Mouse (Mus musculus): ENCODE measurements around the gene Mydgf. TPM values are rescaled to one million over a fixed set of nuclear protein-coding genes. Genes with fewer than 3 reads are reported as not detected.

Mydgf gene
- polyA plus RNA-seq, 1 experiment from 2014 or later: 109 TPM

- peaks cover 26% of the 10 kb centered on the region for H3K27me3 ChIP-seq (ENCODE audit: insufficient read depth, low read length)
- WGBS: 78% methylated on average over 7 of the region's 7 CpGs
- no peak for ATAC-seq (ENCODE audit: low FRiP score, low TSS enrichment)
- H3K4me1 ChIP-seq (ENCODE audit: insufficient read depth, low read length): peaks cover 31% of the 10 kb centered on the region
- no peak overlapping the region for H3K27ac ChIP-seq (ENCODE audit: low read length)
- H3K4me3 ChIP-seq (ENCODE audit: low read length): no peak overlapping the region
- H3K4me2 ChIP-seq (replicated peaks; ENCODE audit: low read depth, low read length): no peak overlapping the region
- no peak overlapping the region for H3K9ac ChIP-seq (replicated peaks; ENCODE audit: low read length)
- no peaks in the 10 kb centered on the region for H3K9me3 ChIP-seq (ENCODE audit: low read length)
- no peaks in the 10 kb centered on the region for H3K36me3 ChIP-seq (ENCODE audit: insufficient read depth, low read length)
Measured at GRCm38 (mm10) chr17:56136558-56136957, 47.2 kb downstream of the Mydgf start.

DNA sequence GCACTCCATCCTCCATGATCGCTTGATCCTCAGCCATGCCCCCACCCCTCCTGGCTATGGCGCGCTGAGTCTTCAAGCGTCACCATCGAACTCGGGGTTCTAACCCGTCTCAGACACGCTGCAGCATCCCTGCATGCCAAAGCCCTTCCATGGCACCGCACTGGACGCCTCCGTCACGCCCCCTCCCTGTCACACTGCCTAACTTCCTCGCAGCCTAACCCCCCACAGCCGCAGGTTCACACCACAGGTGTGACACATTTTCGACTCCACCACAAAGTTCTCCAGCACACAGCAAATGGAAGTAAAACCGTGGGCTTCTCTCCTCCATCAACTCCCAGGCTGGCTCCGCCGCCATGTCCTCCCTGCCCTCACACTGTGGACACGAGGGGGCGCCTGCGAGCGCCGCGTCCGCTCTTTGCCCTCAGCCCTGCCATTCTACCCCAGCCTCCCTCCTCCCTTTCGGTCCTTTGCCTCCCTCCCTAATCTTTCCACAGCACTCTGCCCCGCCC, 49.2 kb downstream of the Mydgf start:
- H3K9me3 ChIP-seq (ENCODE audit: low read length): no peaks in the 10 kb centered on the region
- H3K9ac ChIP-seq (replicated peaks; ENCODE audit: low read length): peak overlapping the region; percentile 46
- H3K4me1 ChIP-seq (ENCODE audit: insufficient read depth, low read length): peaks cover 24% of the 10 kb centered on the region
- H3K4me2 ChIP-seq (replicated peaks; ENCODE audit: low read depth, low read length): peak overlapping the region; percentile 59
- 0 out of 2 replicates have a peak, but pooled peaks have one; percentile 7 for ATAC-seq (ENCODE audit: low FRiP score, low TSS enrichment)
- 3% methylated on average over 27 of the region's 27 CpGs for WGBS
- peak overlapping the region; percentile 38 for H3K4me3 ChIP-seq (ENCODE audit: low read length)
- peak overlapping the region; percentile 47; the same call in 1 of the 2 replicates for H3K27ac ChIP-seq (ENCODE audit: low read length)
- H3K36me3 ChIP-seq (ENCODE audit: insufficient read depth, low read length): no peaks in the 10 kb centered on the region
- peaks cover 8% of the 10 kb centered on the region for H3K27me3 ChIP-seq (ENCODE audit: insufficient read depth, low read length)

DNA sequence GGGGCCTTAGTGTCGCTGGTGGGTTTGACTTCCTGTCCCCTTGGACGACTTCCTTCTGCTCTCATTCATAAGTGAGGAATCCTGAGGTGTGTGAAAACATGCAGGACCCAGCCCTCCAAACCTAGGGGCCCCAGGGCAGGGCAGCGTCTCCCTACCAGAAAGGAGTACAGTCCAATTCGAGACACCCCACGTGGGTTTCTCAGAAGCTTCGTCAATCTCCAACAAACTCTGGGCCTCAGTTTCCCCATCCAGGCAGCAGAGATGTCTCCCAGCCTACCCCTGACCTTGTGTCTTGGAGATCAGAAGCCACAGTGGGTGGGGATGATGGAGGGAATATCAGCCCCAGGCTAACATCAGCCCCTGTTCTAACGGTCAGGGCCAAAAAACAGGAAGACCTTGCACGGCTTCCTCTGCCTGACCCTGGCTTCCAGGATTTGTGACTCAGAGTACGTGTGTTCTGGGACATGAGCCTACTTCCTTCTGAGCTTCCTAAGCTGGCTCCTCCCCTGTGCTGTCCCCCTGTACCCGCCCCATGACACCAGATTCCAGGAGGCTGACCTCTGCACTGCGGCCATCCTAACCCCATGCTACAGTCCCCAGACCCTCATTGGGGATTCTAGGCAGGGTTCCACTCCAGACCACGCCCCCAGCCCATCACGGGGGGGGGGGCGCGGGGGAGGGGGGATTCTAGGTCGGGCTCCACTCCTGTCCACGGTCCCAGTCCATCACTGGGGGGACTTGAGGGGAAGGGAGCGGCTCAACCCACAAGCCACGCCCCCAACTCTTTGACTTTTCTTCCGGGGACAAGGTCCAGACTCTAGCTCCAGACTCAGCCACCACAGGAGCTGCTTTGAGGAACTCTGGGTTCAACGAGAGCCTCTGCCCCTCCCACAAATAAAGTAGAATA, 50.0 kb downstream of the Mydgf start:
- ATAC-seq (ENCODE audit: low FRiP score, low TSS enrichment): peak; percentile 80
- Histone ChIP-seq H3K9ac (replicated peaks; ENCODE audit: low read length) (0 out of 2 replicates have a peak overlapping the region, but pooled peaks have one; percentile 46), H3K36me3 (ENCODE audit: insufficient read depth, low read length) (no peaks in the 10 kb centered on the region), H3K9me3 (ENCODE audit: low read length) (no peaks in the 10 kb centered on the region), H3K4me3 (ENCODE audit: low read length) (peak overlapping the region; percentile 38), H3K4me2 (replicated peaks; ENCODE audit: low read depth, low read length) (peak overlapping the region; percentile 59), H3K4me1 (ENCODE audit: insufficient read depth, low read length) (peaks cover 21% of the 10 kb centered on the region), H3K27ac (ENCODE audit: low read length) (peak overlapping the region; percentile 63), H3K27me3 (ENCODE audit: insufficient read depth, low read length) (0 out of 2 replicates have a peak, but pooled peaks cover under 1% of the 10 kb centered on the region)
- 19% methylated on average over 18 of the region's 21 CpGs for WGBS

GRCm38 (mm10) chr17:56132661-56133060, 51.1 kb downstream of the Mydgf start:
- Histone ChIP-seq H3K27ac (ENCODE audit: low read length) (no peak overlapping the region), H3K9me3 (ENCODE audit: low read length) (no peaks in the 10 kb centered on the region), H3K4me2 (replicated peaks; ENCODE audit: low read depth, low read length) (0 out of 2 replicates have a peak overlapping the region, but pooled peaks have one; percentile 13), H3K4me3 (ENCODE audit: low read length) (no peak overlapping the region; the same call in 1 of the 2 replicates), H3K36me3 (ENCODE audit: insufficient read depth, low read length) (no peaks in the 10 kb centered on the region), H3K27me3 (ENCODE audit: insufficient read depth, low read length) (no peaks in the 10 kb centered on the region), H3K9ac (replicated peaks; ENCODE audit: low read length) (no peak overlapping the region), H3K4me1 (ENCODE audit: insufficient read depth, low read length) (peaks cover 15% of the 10 kb centered on the region)
- no peak for ATAC-seq (ENCODE audit: low FRiP score, low TSS enrichment)
- 3% methylated on average over 14 of the region's 14 CpGs for WGBS

DNA sequence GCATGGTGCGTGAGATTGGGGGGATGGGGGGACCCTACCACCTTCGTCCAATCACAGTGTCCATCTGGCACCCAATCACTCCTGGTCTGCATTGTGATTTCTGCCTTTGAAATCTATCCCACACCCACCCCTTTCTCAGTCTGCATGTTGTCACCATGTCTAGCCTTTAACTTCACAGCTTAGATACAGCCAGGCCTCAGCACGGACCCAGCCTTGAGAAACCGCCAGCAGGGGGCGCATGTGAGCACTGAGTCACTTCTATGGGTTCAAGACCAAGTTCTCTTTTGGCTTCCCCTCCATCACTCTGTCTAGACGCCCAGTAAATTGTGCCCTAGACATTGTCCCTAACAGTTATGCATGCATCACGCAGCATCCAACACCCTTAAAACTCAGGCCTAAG, 51.9 kb downstream of the Mydgf start:
- WGBS: 42% methylated on average over 7 of the region's 7 CpGs
- H3K27ac ChIP-seq (ENCODE audit: low read length): no peak overlapping the region
- no peak overlapping the region for H3K9ac ChIP-seq (replicated peaks; ENCODE audit: low read length)
- H3K9me3 ChIP-seq (ENCODE audit: low read length): no peaks in the 10 kb centered on the region
- H3K4me2 ChIP-seq (replicated peaks; ENCODE audit: low read depth, low read length): no peak overlapping the region
- ATAC-seq (ENCODE audit: low FRiP score, low TSS enrichment): peak; percentile 13; the same call in 1 of the 2 replicates
- H3K27me3 ChIP-seq (ENCODE audit: insufficient read depth, low read length): no peaks in the 10 kb centered on the region
- H3K4me1 ChIP-seq (ENCODE audit: insufficient read depth, low read length): peaks cover 13% of the 10 kb centered on the region
- H3K36me3 ChIP-seq (ENCODE audit: insufficient read depth, low read length): no peaks in the 10 kb centered on the region
- H3K4me3 ChIP-seq (ENCODE audit: low read length): no peak overlapping the region

GRCm38 (mm10) chr17:56131136-56131535, 52.6 kb downstream of the Mydgf start:
- ATAC-seq (ENCODE audit: low FRiP score, low TSS enrichment): no peak
- WGBS: 92% methylated on average over 10 of the region's 10 CpGs
- Histone ChIP-seq H3K4me3 (ENCODE audit: low read length) (no peak overlapping the region), H3K4me1 (ENCODE audit: insufficient read depth, low read length) (peaks cover 13% of the 10 kb centered on the region), H3K4me2 (replicated peaks; ENCODE audit: low read depth, low read length) (no peak overlapping the region), H3K36me3 (ENCODE audit: insufficient read depth, low read length) (no peaks in the 10 kb centered on the region), H3K27ac (ENCODE audit: low read length) (no peak overlapping the region), H3K27me3 (ENCODE audit: insufficient read depth, low read length) (no peaks in the 10 kb centered on the region), H3K9ac (replicated peaks; ENCODE audit: low read length) (no peak overlapping the region), H3K9me3 (ENCODE audit: low read length) (no peaks in the 10 kb centered on the region)

GRCm38 (mm10) chr17:56128246-56128645, 55.5 kb downstream of the Mydgf start:
- Histone ChIP-seq H3K4me1 (ENCODE audit: insufficient read depth, low read length) (peaks cover 12% of the 10 kb centered on the region), H3K9me3 (ENCODE audit: low read length) (peaks cover 2% of the 10 kb centered on the region), H3K9ac (replicated peaks; ENCODE audit: low read length) (no peak overlapping the region), H3K27ac (ENCODE audit: low read length) (no peak overlapping the region), H3K4me2 (replicated peaks; ENCODE audit: low read depth, low read length) (no peak overlapping the region), H3K4me3 (ENCODE audit: low read length) (no peak overlapping the region), H3K36me3 (ENCODE audit: insufficient read depth, low read length) (no peaks in the 10 kb centered on the region), H3K27me3 (ENCODE audit: insufficient read depth, low read length) (peaks cover 17% of the 10 kb centered on the region)
- WGBS: 74% methylated on average over 15 of the region's 15 CpGs
- ATAC-seq (ENCODE audit: low FRiP score, low TSS enrichment): no peak

DNA sequence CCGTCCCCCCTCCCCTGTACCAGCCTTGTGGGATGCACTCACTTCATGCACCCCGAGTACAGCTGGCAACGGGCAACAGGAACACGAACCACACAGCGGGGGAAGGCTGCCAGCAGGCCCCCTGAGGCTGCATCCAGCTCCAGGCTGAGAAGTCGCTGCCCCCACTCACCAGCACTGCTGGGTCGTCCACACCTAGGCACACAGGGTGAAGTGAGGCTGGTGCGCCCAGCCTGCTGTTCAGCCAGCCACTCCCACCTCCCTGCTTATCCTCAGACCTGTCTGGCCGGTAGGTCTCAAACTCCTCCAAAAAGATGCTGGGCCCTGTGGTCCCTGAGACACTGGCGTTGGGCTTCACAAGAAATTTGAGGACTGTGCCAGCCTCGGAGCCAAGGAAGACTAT, 57.5 kb downstream of the Mydgf start:
- H3K4me1 ChIP-seq (ENCODE audit: insufficient read depth, low read length): peaks cover 9% of the 10 kb centered on the region
- no peak overlapping the region for H3K4me3 ChIP-seq (ENCODE audit: low read length)
- WGBS: 72% methylated on average over 11 of the region's 11 CpGs
- H3K4me2 ChIP-seq (replicated peaks; ENCODE audit: low read depth, low read length): no peak overlapping the region
- peaks cover 15% of the 10 kb centered on the region for H3K9me3 ChIP-seq (ENCODE audit: low read length)
- peaks cover 37% of the 10 kb centered on the region for H3K27me3 ChIP-seq (ENCODE audit: insufficient read depth, low read length)
- ATAC-seq (ENCODE audit: low FRiP score, low TSS enrichment): no peak
- no peak overlapping the region for H3K27ac ChIP-seq (ENCODE audit: low read length)
- H3K9ac ChIP-seq (replicated peaks; ENCODE audit: low read length): no peak overlapping the region
- 0 out of 2 replicates have a peak, but pooled peaks cover 10% of the 10 kb centered on the region for H3K36me3 ChIP-seq (ENCODE audit: insufficient read depth, low read length)

All from kidney, embryonic 16.5 days (tissue).